Mouse (Mus musculus): Measurements from ENCODE around the gene Katnal1. TPM values are rescaled to one million over a fixed set of nuclear protein-coding genes. Genes with fewer than 3 reads are reported as not detected.

Katnal1 gene
- total and polyA plus RNA-seq, 3 experiments, result 12.8 to 14.8 TPM; not detected in 1

DNA sequence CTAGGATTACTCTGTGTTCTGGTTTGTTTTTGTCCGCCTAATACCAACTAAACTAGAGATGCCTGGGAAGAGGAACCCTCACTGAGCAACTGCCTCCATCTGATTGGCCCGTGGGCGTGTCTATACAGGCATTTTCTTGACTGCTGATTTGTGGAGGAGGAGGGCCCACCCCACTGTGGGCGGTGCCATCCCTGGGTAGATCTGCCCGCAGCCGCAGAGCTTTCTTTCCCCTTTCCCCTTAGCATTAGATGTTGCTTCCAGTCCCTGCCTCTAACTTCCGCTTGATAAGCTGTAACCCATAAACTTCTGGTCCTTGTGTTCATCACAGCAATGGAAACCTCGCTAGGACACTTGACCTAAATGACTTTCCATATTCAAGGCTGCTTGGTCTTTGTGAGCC is 92.1 kb downstream of the Katnal1 start (continued):
- no peak for TF ChIP-seq ZNF384 (IDR thresholded peaks at IDR 0.05; ENCODE audit: low read depth, low read length)
- no peak for TF ChIP-seq POLR2AphosphoS2 (IDR thresholded peaks at IDR 0.05; ENCODE audit: low read length)

GRCm38 (mm10) chr5:148831596-148832257 is 97.4 kb downstream of the Katnal1 start:
- TF ChIP-seq RAD21 (IDR thresholded peaks at IDR 0.05; ENCODE audit: low read depth, low read length) (peak; percentile 21), POLR2AphosphoS2 (IDR thresholded peaks at IDR 0.05; ENCODE audit: low read length) (no peak), TBP (IDR thresholded peaks at IDR 0.05; ENCODE audit: low read depth, low read length) (no peak), GATA1 (IDR thresholded peaks at IDR 0.05; ENCODE audit: low read depth, low read length) (no peak), CTCF (IDR thresholded peaks at IDR 0.05 in 2 of 3, conservative IDR thresholded peaks at IDR 0.05 in 1 of 3; ENCODE audit: control insufficient read depth in 1 of 3, insufficient read depth in 1 of 3, low read depth in 2 of 3, low read length in 3 of 3, poor library complexity in 1 of 3, severe bottlenecking in 1 of 3) (peak; percentile 76 to 95 (median 94)), POLR2A (IDR thresholded peaks at IDR 0.05; ENCODE audit: control insufficient read depth in 1 of 2, insufficient read depth in 1 of 2, low read depth in 1 of 2, low read length in 2 of 2, poor library complexity in 1 of 2) (no peak), E2F4 (IDR thresholded peaks at IDR 0.05; ENCODE audit: borderline replicate concordance, low read depth, low read length) (no peak), SMC3 (IDR thresholded peaks at IDR 0.05; ENCODE audit: low read depth, low read length) (peak; percentile 70)
- Histone ChIP-seq H3K36me3 (ENCODE audit: control insufficient read depth in 1 of 2, insufficient read depth in 2 of 2, low read length in 2 of 2) (no peaks in the 10 kb centered on the region; a peak in 1 of 4 replicates), H3K27me3 (ENCODE audit: control insufficient read depth in 1 of 2, insufficient read depth in 2 of 2, low read length in 2 of 2) (peaks cover 0 to 4% of the 10 kb centered on the region in 2 experiments; a peak in 1 of 4 replicates), H3K9ac (ENCODE audit: control insufficient read depth, low read depth, low read length, poor library complexity, severe bottlenecking) (no peak overlapping the region), H3K4me3 (ENCODE audit: control insufficient read depth in 1 of 2, insufficient read depth in 1 of 2, low read depth in 2 of 2, low read length in 2 of 2) (peak overlapping the region in 1 of 2 experiments; percentile 14; a peak in 2 of 4 replicates), H3K79me2 (ENCODE audit: control insufficient read depth, insufficient read depth, low read length, poor library complexity) (no peaks in the 10 kb centered on the region), H3K27ac (ENCODE audit: control insufficient read depth, low read depth, low read length) (no peak overlapping the region), H3K4me1 (ENCODE audit: control insufficient read depth in 1 of 2, insufficient read depth in 2 of 2, low read length in 2 of 2) (peaks cover 0 to 16% of the 10 kb centered on the region in 2 experiments; a peak in 1 of 4 replicates), H3K9me3 (replicated peaks; ENCODE audit: insufficient read depth, low read length) (no peaks in the 10 kb centered on the region)
- peak; percentile 71 for DNase-seq (ENCODE audit: low read depth, low spot score)

- Histone ChIP-seq H3K4me1 (ENCODE audit: control insufficient read depth in 1 of 2, insufficient read depth in 2 of 2, low read length in 2 of 2) (peaks cover 0 to 11% of the 10 kb centered on the region in 2 experiments; a peak in 1 of 4 replicates), H3K27me3 (ENCODE audit: control insufficient read depth in 1 of 2, insufficient read depth in 2 of 2, low read length in 2 of 2) (peaks cover 0 to 4% of the 10 kb centered on the region in 2 experiments; a peak in 1 of 4 replicates), H3K27ac (ENCODE audit: control insufficient read depth, low read depth, low read length) (no peak overlapping the region), H3K9ac (ENCODE audit: control insufficient read depth, low read depth, low read length, poor library complexity, severe bottlenecking) (no peak overlapping the region), H3K36me3 (ENCODE audit: control insufficient read depth in 1 of 2, insufficient read depth in 2 of 2, low read length in 2 of 2) (no peaks in the 10 kb centered on the region), H3K4me3 (ENCODE audit: control insufficient read depth in 1 of 2, insufficient read depth in 1 of 2, low read depth in 2 of 2, low read length in 2 of 2) (peak overlapping the region in 1 of 2 experiments; percentile 14; a peak in 2 of 4 replicates), H3K79me2 (ENCODE audit: control insufficient read depth, insufficient read depth, low read length, poor library complexity) (no peaks in the 10 kb centered on the region), H3K9me3 (replicated peaks; ENCODE audit: insufficient read depth, low read length) (no peaks in the 10 kb centered on the region)
- TF ChIP-seq MAFK (IDR thresholded peaks at IDR 0.05; ENCODE audit: borderline replicate concordance, low read depth, low read length), result no peak
- TF ChIP-seq SMC3 (IDR thresholded peaks at IDR 0.05; ENCODE audit: low read depth, low read length), result no peak
- no peak for TF ChIP-seq BHLHE40 (IDR thresholded peaks at IDR 0.05; ENCODE audit: borderline replicate concordance, low read depth, low read length)
- TF ChIP-seq RAD21 (IDR thresholded peaks at IDR 0.05; ENCODE audit: low read depth, low read length), result no peak
- no peak for TF ChIP-seq ZNF384 (IDR thresholded peaks at IDR 0.05; ENCODE audit: low read depth, low read length)
- TF ChIP-seq ETS1 (IDR thresholded peaks at IDR 0.05; ENCODE audit: low read depth, low read length), result no peak
- no peak for TF ChIP-seq SIN3A (IDR thresholded peaks at IDR 0.05; ENCODE audit: low read length)
- DNase-seq (ENCODE audit: low read depth, low spot score), result no peak
Observed at GRCm38 (mm10) chr5:148831141-148831547, 98.0 kb downstream of the Katnal1 start.
